Mouse (Mus musculus) G1E (cell line): ENCODE measurements around the gene Atf6.

Experiments used
- CTCF ChIP-seq: IDR thresholded peaks from 2 replicates; pipeline ENCODE4 v1.5.1; 2012; ENCODE audit warnings: low read depth, low read length, inconsistent platforms, mixed read lengths
- GATA1 ChIP-seq: IDR thresholded peaks from 2 replicates; pipeline ENCODE4 v1.6.1; 2012; ENCODE audit warnings: borderline replicate concordance, low read length, inconsistent platforms, mixed read lengths
- GATA2 ChIP-seq: IDR thresholded peaks from 2 replicates; pipeline ENCODE4 v1.6.1; 2012; ENCODE audit warnings: low read depth, low read length, inconsistent platforms, borderline replicate concordance
- POLR2AphosphoS5 ChIP-seq: IDR thresholded peaks from 2 replicates; pipeline ENCODE4 v1.6.1; 2012; ENCODE audit warnings: low read depth, low read length, inconsistent platforms; ENCODE audit not compliant: insufficient replicate concordance
- TAL1 ChIP-seq: conservative IDR thresholded peaks from 2 replicates; pipeline ENCODE4 v1.6.1; 2012; ENCODE audit warnings: low read depth, low read length, inconsistent platforms, mixed read lengths

DNA sequence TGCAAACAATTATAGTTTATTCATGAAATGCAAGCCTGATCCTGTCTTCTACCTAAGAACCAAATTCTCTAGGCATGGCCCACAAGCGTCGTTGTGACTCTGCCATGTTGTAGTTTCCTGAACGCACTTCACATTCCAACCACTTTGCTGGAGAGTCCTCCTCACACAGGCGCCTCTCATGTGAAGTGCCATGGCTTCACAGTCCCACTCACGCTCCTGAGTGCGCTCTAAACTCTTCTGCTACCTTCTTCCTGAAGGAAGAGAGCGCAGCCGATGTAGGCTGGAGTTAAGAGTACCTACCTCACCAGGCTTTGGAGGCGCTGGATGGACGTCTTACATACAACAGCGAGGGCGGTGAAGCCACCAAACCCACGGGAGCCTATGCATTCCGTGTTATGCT lies 96.9 kb downstream of the Atf6 start:
- TF ChIP-seq CTCF (no peak), POLR2AphosphoS5 (no peak), GATA1 (no peak), TAL1 (no peak), GATA2 (no peak)
